Mouse (Mus musculus) layer of hippocampus, adult 18-20 months (tissue): ENCODE results near the gene Caskin2. TPM values are rescaled to one million over a fixed set of nuclear protein-coding genes. Genes with fewer than 3 reads are reported as not detected.
"Not testable (repeated sequence)": the region's sequence is repeated elsewhere in the genome, so short reads cannot be mapped to it uniquely, and the experiment has no call there.

Source experiments
- DNase-seq, 2 experiments: peaks; one replicate each; pipeline ENCODE4 v3.0.0; 2022; ENCODE audit warnings: low spot score in 2 of 2
- microRNA-seq, 2 experiments: library from miRNA; unstranded; fragments of <30 nt; microRNA quantifications; one replicate each; pipeline ENCODE4 v1.2.0; 2021
- total RNA-seq, 2 experiments: library from RNA; stranded (reverse); gene quantifications; 2 replicates each; pipeline ENCODE4 v1.2.3; 2021

The Caskin2 gene
- total RNA-seq, 2 experiments from 2014 or later = 19.4 to 19.9 TPM

DNA sequence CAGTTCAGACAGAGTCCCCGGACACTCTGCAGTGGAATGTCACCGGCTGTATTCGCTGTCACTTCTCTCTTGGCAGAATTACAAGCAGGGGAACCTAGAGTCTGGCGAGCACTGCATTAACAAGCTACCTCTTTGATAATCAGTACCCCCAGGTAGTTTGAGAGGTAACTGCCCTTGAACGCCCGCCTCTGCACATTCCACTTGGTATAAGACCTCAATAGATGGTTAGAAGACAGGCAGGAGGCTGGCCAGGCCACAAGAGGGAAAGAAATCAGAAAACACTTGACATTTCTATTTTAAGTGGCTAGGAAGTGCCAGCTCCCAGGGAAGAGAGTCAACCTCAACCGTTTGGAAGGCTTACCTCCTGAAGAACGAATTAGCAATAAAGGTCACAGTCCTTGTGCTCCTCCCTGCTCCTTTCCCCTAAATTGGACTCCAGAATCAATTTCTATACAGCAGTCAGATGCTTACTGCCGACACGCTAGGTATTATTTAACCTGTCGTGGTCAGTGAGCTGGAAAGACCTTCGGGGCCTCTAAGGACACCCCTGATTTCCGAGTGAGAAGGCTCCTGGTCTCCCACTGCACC is 47.0 kb downstream of the Caskin2 start:
- DNase-seq = no peak

DNA sequence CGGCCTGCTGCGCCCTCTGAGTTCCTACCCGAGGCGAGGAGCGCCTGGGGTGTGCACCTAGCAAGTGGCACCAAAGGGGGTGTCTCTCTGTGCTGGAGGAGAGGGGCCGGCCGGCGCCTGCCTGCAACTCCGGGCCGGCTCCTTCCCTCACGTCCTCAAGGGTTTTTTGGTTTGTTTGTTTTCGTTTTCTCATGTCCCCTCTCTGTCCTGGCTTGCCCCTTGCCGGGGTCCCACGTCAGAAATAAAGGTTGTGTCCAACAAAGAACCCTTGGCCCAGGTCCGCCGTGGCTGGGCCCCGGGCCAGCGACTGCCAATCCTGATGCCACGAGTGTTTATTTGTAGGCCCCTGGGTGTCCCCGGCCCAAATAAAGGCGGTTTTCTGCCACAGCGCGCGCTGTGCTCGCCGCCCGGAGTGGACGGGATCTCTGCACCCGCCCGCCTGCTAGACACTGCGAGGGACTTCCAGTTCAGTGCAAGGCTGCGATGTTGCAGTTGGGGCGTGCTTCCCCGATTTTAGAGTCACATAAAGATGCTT is 47.8 kb downstream of the Caskin2 start:
- DNase-seq = no peak

DNA sequence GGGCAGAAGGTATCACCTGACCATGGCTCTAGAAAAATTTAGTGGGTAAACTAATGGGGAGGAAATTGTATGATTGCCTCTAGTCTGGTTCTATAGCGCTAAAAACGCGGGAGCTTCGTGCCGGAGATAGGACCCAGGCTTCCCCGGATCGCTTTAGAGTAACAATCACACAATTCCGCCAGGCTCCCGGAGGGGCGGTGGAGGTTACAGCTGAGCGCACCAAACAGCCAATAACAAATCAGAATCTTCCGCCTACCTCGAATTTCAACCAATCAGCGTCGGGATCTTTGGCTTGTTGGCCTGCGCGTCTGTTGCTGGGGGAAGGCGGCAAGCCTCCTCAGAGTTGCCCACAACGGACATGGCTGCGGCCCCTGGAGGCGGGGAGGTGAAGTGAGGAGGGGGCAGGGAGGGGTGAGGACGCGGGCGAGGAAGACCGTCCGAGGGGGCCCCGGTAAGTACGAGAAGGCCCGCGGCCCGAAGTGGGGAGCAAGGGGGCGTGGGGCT is 48.3 kb downstream of the Caskin2 start, which contains the start of gene Tmem94:
Tmem94 (plus strand) TSS at position 331 of the 504 bp plus-strand sequence.
- peak; percentile 97 to 98 for DNase-seq

DNA sequence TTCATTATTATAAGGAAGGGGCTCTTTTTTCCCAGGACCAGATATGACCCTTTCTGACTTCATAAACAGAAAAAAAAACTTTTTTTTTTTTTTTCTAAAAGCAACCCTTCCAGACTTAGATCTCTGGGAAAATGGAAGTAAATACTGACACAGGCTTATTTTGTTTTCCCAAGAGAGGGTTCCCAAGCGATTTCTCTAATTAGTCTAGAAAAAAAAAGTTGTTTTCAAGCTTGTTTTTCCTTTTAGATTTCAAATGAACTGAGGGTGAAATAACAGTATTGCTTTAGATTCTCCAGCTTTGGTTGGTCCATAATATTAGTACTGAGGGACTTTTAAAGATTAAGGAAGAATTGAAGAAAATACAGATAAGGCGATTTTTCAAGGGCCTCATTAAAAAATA is 48.7 kb downstream of the Caskin2 start:
- no peak for DNase-seq

DNA sequence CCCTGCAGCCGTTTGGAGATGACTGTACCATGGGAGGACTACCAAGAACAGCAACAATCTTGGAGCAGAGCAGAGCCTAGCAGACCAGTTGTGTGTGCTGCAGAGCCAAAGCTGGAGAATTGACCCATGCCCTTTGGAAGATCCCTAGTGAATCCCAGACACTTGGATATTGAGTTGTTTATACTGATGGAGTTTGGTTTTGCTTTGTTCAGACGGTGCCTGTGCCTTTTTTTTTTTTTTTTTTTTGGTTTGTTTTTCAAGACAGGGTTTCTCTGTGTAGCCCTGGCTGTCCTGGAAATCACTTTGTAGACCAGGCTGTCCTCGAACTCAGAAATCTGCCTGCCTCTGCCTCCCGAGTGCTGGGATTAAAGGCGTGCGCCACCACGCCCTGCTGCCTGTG is 51.3 kb downstream of the Caskin2 start:
- DNase-seq = not testable (repeated sequence)

DNA sequence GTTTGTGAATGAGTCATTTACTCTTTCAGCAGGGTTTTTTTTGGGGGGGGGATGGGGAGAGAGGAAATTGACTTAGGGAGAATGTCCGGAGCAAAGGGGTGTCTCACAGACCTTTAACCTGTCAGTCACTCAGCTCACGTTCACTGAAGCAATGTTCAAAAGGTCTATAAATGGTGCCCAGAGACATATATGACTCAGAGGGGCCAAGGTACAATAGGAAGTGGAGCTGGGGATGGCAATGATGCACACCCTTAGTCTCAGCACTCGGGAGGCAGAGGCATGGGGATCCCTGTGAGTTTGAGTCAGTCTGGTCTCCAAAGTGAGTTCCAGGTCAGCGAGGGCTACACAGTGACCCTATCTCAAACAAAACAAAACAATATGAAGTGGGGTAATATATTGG is 60.0 kb downstream of the Caskin2 start:
- DNase-seq = no peak

DNA sequence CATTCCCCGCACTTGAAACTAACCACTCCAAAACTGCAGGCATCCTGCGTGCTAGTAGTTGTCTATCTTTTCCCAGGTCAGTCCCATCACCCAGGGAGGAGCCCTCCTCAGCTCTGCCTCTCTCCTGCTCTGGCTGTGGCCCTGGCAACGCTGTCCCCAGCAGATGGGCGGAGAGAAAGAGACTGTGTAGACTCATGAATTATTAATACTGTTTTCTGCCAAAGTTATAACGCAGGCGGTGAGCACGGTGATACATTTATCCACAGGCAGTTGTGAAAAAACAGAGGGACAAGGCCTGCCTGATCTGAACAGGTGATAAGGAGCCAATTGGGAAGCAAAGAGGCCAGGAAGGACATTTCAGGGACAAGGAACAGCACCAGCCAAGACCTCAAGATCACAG is 60.8 kb downstream of the Caskin2 start:
- no peak for DNase-seq

DNA sequence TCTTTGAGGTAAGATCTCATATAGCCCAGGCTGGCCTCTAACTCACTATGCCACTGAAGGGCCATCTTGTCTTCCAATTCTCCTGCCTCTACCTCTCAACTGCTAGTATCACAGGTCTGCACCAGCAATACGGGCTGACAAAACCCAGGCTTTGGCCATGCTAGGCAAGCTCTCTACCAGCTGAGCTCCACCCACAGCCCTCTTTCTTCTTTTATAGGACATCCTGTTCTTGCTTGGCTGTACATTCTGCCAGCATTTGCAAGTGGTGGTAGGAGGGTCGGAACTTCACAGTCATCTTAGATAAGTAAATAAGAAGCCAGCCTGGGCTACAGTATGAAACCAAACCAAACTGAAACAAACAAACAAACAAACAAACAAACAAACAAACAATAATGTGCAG is 61.7 kb downstream of the Caskin2 start:
- DNase-seq = no peak

DNA sequence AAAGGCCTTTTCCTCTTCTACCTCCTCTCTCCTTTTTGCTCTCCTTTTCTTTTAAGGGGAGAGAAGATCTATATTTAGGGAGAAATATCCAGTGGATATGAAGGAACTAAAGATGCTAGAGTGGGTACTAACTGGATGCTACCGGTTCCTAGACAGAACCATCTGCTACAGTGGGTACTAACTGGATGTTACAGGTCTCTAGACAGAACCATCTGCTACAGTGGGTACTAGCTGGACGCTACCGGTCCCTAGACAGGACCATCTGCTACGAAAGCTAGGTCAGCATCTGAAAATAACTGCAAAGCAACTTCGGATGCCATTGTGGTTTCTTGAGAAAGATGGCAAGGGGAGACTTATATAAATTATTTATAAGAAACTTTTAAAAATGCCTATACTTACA is 63.6 kb downstream of the Caskin2 start:
- no peak for DNase-seq

Small RNA genes lying within 50 kb of the gene (microRNA-seq; reads per million reads assigned to microRNA genes)
- gene Mir5621 = 1.4 to 2.0 reads per million in 2 experiments

Other genes with a start within 250 kb of the Caskin2 start
- 10 to 100 TPM; 46.8 to 48.6 TPM for gene Nup85, start 249.2 kb downstream of the Caskin2 start, total RNA-seq
- gene Mrps7, start 209.7 kb downstream of the Caskin2 start, total RNA-seq = 10 to 100 TPM; 49.0 to 50.1 TPM
- 10 to 100 TPM; 68.6 to 73.5 TPM for gene Gga3, start 209.6 kb downstream of the Caskin2 start, total RNA-seq
- gene Mif4gd, start 200.7 kb downstream of the Caskin2 start, total RNA-seq = 10 to 100 TPM; 18.9 to 19.4 TPM
- gene Slc25a19, start 185.3 kb downstream of the Caskin2 start, total RNA-seq = 10 to 100 TPM; 59.2 to 61.9 TPM
- 100 to 1,000 TPM; 184 to 203 TPM for gene Grb2, start 105.0 kb downstream of the Caskin2 start, total RNA-seq
- gene Tmem94, start 48.2 kb downstream of the Caskin2 start, total RNA-seq = 10 to 100 TPM; 50.9 to 56.1 TPM
- gene Tsen54, start 1.1 kb upstream of the Caskin2 start, total RNA-seq = 10 to 100 TPM; 11.1 to 11.4 TPM
- gene Llgl2, start 10.4 kb upstream of the Caskin2 start, total RNA-seq = 1 to 10 TPM; 2.5 to 3.0 TPM
- under 1 TPM; 0.15 to 0.57 TPM for gene Myo15b, start 44.8 kb upstream of the Caskin2 start, total RNA-seq
- under 1 TPM; 0.46 to 0.74 TPM for gene Smim5, start 86.3 kb upstream of the Caskin2 start, total RNA-seq
- not detected for gene Smim6, start 98.4 kb upstream of the Caskin2 start, total RNA-seq
- gene Sap30bp, start 119.6 kb upstream of the Caskin2 start, total RNA-seq = 10 to 100 TPM; 51.3 to 56.7 TPM
- gene Recql5, start 119.8 kb upstream of the Caskin2 start, total RNA-seq = 10 to 100 TPM; 28.6 to 29.4 TPM
- gene Itgb4, start 161.1 kb upstream of the Caskin2 start, total RNA-seq = 1 to 10 TPM; 7.9 to 8.7 TPM
- gene Galk1, start 199.1 kb upstream of the Caskin2 start, total RNA-seq = 10 to 100 TPM; 11.7 to 14.1 TPM
- gene H3f3b, start 214.3 kb upstream of the Caskin2 start, total RNA-seq = 100 to 1,000 TPM; 267 to 281 TPM
- 10 to 100 TPM; 20.6 to 23.1 TPM for gene Unk, start 216.7 kb upstream of the Caskin2 start, total RNA-seq